In the genomic region with DNA sequence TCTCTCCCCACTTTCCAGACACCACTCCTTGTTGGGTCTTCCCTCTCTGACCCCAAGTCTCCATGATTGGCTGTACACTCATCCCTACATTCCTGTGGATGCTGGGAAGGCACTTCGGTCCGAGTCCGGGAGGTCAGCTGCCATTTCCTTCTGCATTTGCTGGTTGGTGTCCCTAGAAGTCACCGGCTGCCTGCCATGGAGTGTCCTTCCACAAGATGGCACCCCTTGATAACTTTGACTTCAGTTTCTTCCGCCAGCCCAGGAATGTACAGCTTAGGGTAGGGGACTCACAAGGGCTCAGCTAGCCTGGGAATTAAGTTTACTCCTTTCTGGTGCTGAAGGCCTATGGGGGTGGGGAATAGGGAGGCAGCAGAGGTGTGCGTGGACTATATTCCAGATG, we compare ENCODE assay signal across 9 mouse cellular contexts. TPM values are rescaled to one million over a fixed set of nuclear protein-coding genes. Genes with fewer than 3 reads are reported as not detected.
DNase-seq lines count a peak whose midpoint lies in the region; ATAC-seq and TF ChIP-seq lines count a peak whose summit lies in the region.
"Had no signal": no experiment of that assay in that cellular context is flagged by ENCODE, and none has a peak within 500 bp of the region (broad histone marks: within the 10 kb centered on the region; RNA-seq: fewer than 3 reads in every experiment).

No protein-coding gene starts in this region.

- DNase-seq in heart, adult 11 months: peak; percentile 94
- DNase-seq in adrenal gland, postnatal 36 days: peak; percentile 76 to 82
- peak; percentile 67 to 68 for DNase-seq in heart, postnatal 36 days
- peak; percentile 39 to 50 for DNase-seq in layer of hippocampus, postnatal 36 days
- peak; percentile 43 to 76 for DNase-seq in spleen, postnatal 4 days (ENCODE audit: low spot score in 2 of 2)

- no peak overlapping the region for H3K4me2 ChIP-seq in heart, embryonic 12.5 days
- no peak overlapping the region for H3K4me2 ChIP-seq in midbrain, embryonic 13.5 days (replicated peaks)
- H3K4me2 ChIP-seq: midbrain, embryonic 12.5 days had no signal

- no peak for ATAC-seq in heart, embryonic 12.5 days (ENCODE audit: insufficient number of reproducible peaks, low FRiP score)
- peak; percentile 60 for ATAC-seq in midbrain, embryonic 13.5 days

- TF ChIP-seq CTCF in embryonic fibroblast, embryonic 13.5 days (IDR thresholded peaks at IDR 0.05; ENCODE audit: borderline replicate concordance, insufficient read depth, low read length): peak; percentile 89

- H3K9me3 ChIP-seq in heart, embryonic 12.5 days (replicated peaks): no peaks in the 10 kb centered on the region
- H3K9me3 ChIP-seq in midbrain, embryonic 13.5 days: no peaks in the 10 kb centered on the region
- H3K9me3 ChIP-seq: midbrain, embryonic 12.5 days had no signal

- H3K36me3 ChIP-seq in heart, embryonic 12.5 days: no peaks in the 10 kb centered on the region
- no peaks in the 10 kb centered on the region for H3K36me3 ChIP-seq in midbrain, embryonic 13.5 days
- H3K36me3 ChIP-seq: midbrain, embryonic 12.5 days had no signal

- intact Hi-C loops in heart, postnatal 36 days (cut with DNase I): loop anchor here (1.0 to 2.0 kb wide), 3 partner anchors 131 to 385 kb away; no protein-coding TSS in a partner anchor

- no peaks in the 10 kb centered on the region for H3K4me1 ChIP-seq in heart, embryonic 12.5 days (replicated peaks)
- no peaks in the 10 kb centered on the region for H3K4me1 ChIP-seq in embryonic fibroblast, embryonic 13.5 days (ENCODE audit: control insufficient read depth, insufficient read depth, low read length)
- H3K4me1 ChIP-seq in midbrain, embryonic 13.5 days (replicated peaks): no peaks in the 10 kb centered on the region
- H3K4me1 ChIP-seq: midbrain, embryonic 12.5 days had no signal

- no peak overlapping the region for H3K4me3 ChIP-seq in heart, embryonic 12.5 days
- no peak overlapping the region for H3K4me3 ChIP-seq in embryonic fibroblast, embryonic 13.5 days (ENCODE audit: insufficient read depth, low read length)
- no peak overlapping the region for H3K4me3 ChIP-seq in midbrain, embryonic 13.5 days (replicated peaks)
- H3K4me3 ChIP-seq: midbrain, embryonic 12.5 days had no signal

- H3K27me3 ChIP-seq in heart, embryonic 12.5 days (replicated peaks): peaks cover 28% of the 10 kb centered on the region
- H3K27me3 ChIP-seq in midbrain, embryonic 13.5 days: peaks cover 6% of the 10 kb centered on the region; the same call in 1 of the 2 replicates

- H3K27ac ChIP-seq in heart, embryonic 12.5 days (ENCODE audit: poor library complexity, severe bottlenecking): no peak overlapping the region
- no peak overlapping the region for H3K27ac ChIP-seq in embryonic fibroblast, embryonic 13.5 days (ENCODE audit: insufficient read depth, low read length)
- no peak overlapping the region for H3K27ac ChIP-seq in midbrain, embryonic 13.5 days
- H3K27ac ChIP-seq: midbrain, embryonic 12.5 days had no signal

- WGBS in heart, embryonic 12.5 days: 30% methylated on average over 6 of the region's 6 CpGs
- 26% methylated on average over 6 of the region's 6 CpGs for WGBS in midbrain, embryonic 13.5 days

- no peak overlapping the region for H3K9ac ChIP-seq in heart, embryonic 12.5 days
- no peak overlapping the region for H3K9ac ChIP-seq in midbrain, embryonic 13.5 days (replicated peaks)
- H3K9ac ChIP-seq: midbrain, embryonic 12.5 days had no signal

- no peak for TF ChIP-seq POLR2A in embryonic fibroblast, embryonic 13.5 days (IDR thresholded peaks at IDR 0.05; ENCODE audit: low read depth, low read length)

RNA-seq across cellular contexts. Expression of gene Doc2b, which starts 13.9 kb away (rescaled TPM):
- 0.08 and 0.15 TPM in 2 replicates for polyA plus RNA-seq in heart, embryonic 12.5 days (2016; fragmentation: Nextera tagmentation; extraction: Ambion mirVana)
- 10 to 100 TPM; 14.1 to 17.5 TPM for total RNA-seq in adrenal gland, postnatal 36 days (2021)
- 1.5 and 1.9 TPM in 2 replicates for polyA plus RNA-seq in embryonic fibroblast, embryonic 13.5 days (2011; ENCODE audit: insufficient read length, low read depth, missing spikeins)
- total RNA-seq in heart, postnatal 36 days (2021): under 1 TPM; 0.46 to 0.61 TPM
- 100 to 1,000 TPM; 100 to 102 TPM for total RNA-seq in layer of hippocampus, postnatal 36 days (2021)
- 1.0 and 1.1 TPM in 2 replicates for polyA plus RNA-seq in midbrain, embryonic 13.5 days (2015; fragmentation: Nextera tagmentation; extraction: Ambion mirVana)

RNA-seq across cellular contexts. Expression of gene Ywhae, which starts 49.2 kb away (rescaled TPM):
- polyA plus RNA-seq in heart, embryonic 12.5 days (2016; fragmentation: Nextera tagmentation; extraction: Ambion mirVana): 842 and 863 TPM in 2 replicates
- 100 to 1,000 TPM; 594 to 617 TPM for total RNA-seq in adrenal gland, postnatal 36 days (2021)
- 662 and 701 TPM in 2 replicates for polyA plus RNA-seq in embryonic fibroblast, embryonic 13.5 days (2011; ENCODE audit: insufficient read length, low read depth, missing spikeins)
- total RNA-seq in heart, postnatal 36 days (2021): 100 to 1,000 TPM; 561 to 563 TPM
- total RNA-seq in layer of hippocampus, postnatal 36 days (2021): 1,000 to 10,000 TPM; 1,159 to 1,269 TPM
- polyA plus RNA-seq in midbrain, embryonic 13.5 days (2015; fragmentation: Nextera tagmentation; extraction: Ambion mirVana): 1,420 and 1,493 TPM in 2 replicates

Comparison
In these comparisons a context has a peak if more than half of its experiments do, and no peak if none do; other contexts are left out.
1. RNA of gene Doc2b, which starts 13.9 kb away (total RNA-seq): 100 to 102 TPM in layer of hippocampus, postnatal 36 days and 14.1 to 17.5 TPM in adrenal gland, postnatal 36 days; 0.46 to 0.61 TPM in heart, postnatal 36 days; every median in the first group is over 4 times any median in the second.
2. Peak in every context shown above with its lines, with median percentiles within 50 percentile points of each other: DNase-seq.